Mouse (Mus musculus): ENCODE measurements around the gene Ccdc12.

Gene Ccdc12

GRCm38 (mm10) chr9:110706784-110707183 lies 50.5 kb downstream of the Ccdc12 start:
- 82% methylated on average over 5 of the region's 5 CpGs for WGBS

- 39% methylated on average over 5 of the region's 5 CpGs for WGBS
Measured at GRCm38 (mm10) chr9:110709640-110710258, 53.4 kb downstream of the Ccdc12 start.

- 100% methylated on average over 1 of the region's 1 CpGs for WGBS
Measured at GRCm38 (mm10) chr9:110711532-110711931, 55.2 kb downstream of the Ccdc12 start.

- WGBS, result 67% methylated on average over 6 of the region's 6 CpGs
Measured at GRCm38 (mm10) chr9:110711996-110712395, 55.7 kb downstream of the Ccdc12 start.

GRCm38 (mm10) chr9:110712545-110712944 lies 56.2 kb downstream of the Ccdc12 start:
- 81% methylated on average over 4 of the region's 4 CpGs for WGBS

GRCm38 (mm10) chr9:110713389-110713788 lies 57.1 kb downstream of the Ccdc12 start:
- 89% methylated on average over 1 of the region's 1 CpGs for WGBS

- WGBS, result 54% methylated on average over 1 of the region's 1 CpGs
Measured at GRCm38 (mm10) chr9:110715426-110715825, 59.1 kb downstream of the Ccdc12 start.

- WGBS, result 28% methylated on average over 4 of the region's 4 CpGs
Measured at GRCm38 (mm10) chr9:110716775-110717174, 60.5 kb downstream of the Ccdc12 start.

- 50% methylated on average over 6 of the region's 6 CpGs for WGBS
Measured at GRCm38 (mm10) chr9:110718071-110718470, 61.8 kb downstream of the Ccdc12 start.

- WGBS, result 91% methylated on average over 3 of the region's 3 CpGs
Measured at GRCm38 (mm10) chr9:110718810-110719209, 62.5 kb downstream of the Ccdc12 start.

- 86% methylated on average over 5 of the region's 5 CpGs for WGBS
Measured at GRCm38 (mm10) chr9:110719977-110720376, 63.7 kb downstream of the Ccdc12 start.

GRCm38 (mm10) chr9:110722060-110722459 lies 65.8 kb downstream of the Ccdc12 start:
- 79% methylated on average over 10 of the region's 10 CpGs for WGBS

GRCm38 (mm10) chr9:110725721-110726135 lies 69.4 kb downstream of the Ccdc12 start:
- 25% methylated on average over 9 of the region's 9 CpGs for WGBS

GRCm38 (mm10) chr9:110726867-110727266 lies 70.6 kb downstream of the Ccdc12 start:
- WGBS, result 23% methylated on average over 33 of the region's 33 CpGs

- WGBS, result 24% methylated on average over 8 of the region's 8 CpGs
Measured at GRCm38 (mm10) chr9:110729841-110730240, 73.5 kb downstream of the Ccdc12 start.

- 65% methylated on average over 4 of the region's 4 CpGs for WGBS
Measured at GRCm38 (mm10) chr9:110731859-110732258, 75.6 kb downstream of the Ccdc12 start.

- under 1% methylated on average over 26 of the region's 26 CpGs for WGBS
Measured at GRCm38 (mm10) chr9:110732623-110733022, 76.3 kb downstream of the Ccdc12 start.

- WGBS, result 19% methylated on average over 8 of the region's 8 CpGs
Measured at GRCm38 (mm10) chr9:110733102-110733501, 76.8 kb downstream of the Ccdc12 start.

- 82% methylated on average over 7 of the region's 7 CpGs for WGBS
Measured at GRCm38 (mm10) chr9:110734154-110734553, 77.9 kb downstream of the Ccdc12 start.

- 62% methylated on average over 9 of the region's 9 CpGs for WGBS
Measured at GRCm38 (mm10) chr9:110736362-110736761, 80.1 kb downstream of the Ccdc12 start.

- 19% methylated on average over 1 of the region's 1 CpGs for WGBS
Measured at GRCm38 (mm10) chr9:110738054-110738453, 81.8 kb downstream of the Ccdc12 start.

GRCm38 (mm10) chr9:110739961-110740360 lies 83.7 kb downstream of the Ccdc12 start:
- 91% methylated on average over 7 of the region's 7 CpGs for WGBS

- WGBS, result 11% methylated on average over 17 of the region's 17 CpGs
Measured at GRCm38 (mm10) chr9:110741711-110742294, 85.5 kb downstream of the Ccdc12 start, which contains the start of gene Myl3. TSS of gene Myl3 (plus strand) at chr9:110741861.

All from cerebral cortex, adult 2 months (tissue).